Mouse (Mus musculus) midbrain, embryonic 15.5 days (tissue): ENCODE data around the gene Mthfs. TPM values are rescaled to one million over a fixed set of nuclear protein-coding genes. Genes with fewer than 3 reads are reported as not detected.

Experiments used
- ATAC-seq: fragments of 200-750 bp; cut with Nextera tagmentation; replicated peaks from 2 replicates; pipeline ENCODE4 v1.8.0; 2017; ENCODE audit warnings: moderate TSS enrichment
- H3K27ac ChIP-seq: fragments of 300-500 bp; sonication (generic); 2 replicates; pipeline ENCODE4 v1.5.1; 2015; ENCODE audit warnings: mild to moderate bottlenecking, inconsistent platforms
- H3K27me3 ChIP-seq: fragments of 300-500 bp; sonication (generic); replicated peaks from 2 replicates; pipeline ENCODE4 v1.6.1; 2015; ENCODE audit warnings: inconsistent platforms
- H3K36me3 ChIP-seq: fragments of 300-500 bp; sonication (generic); replicated peaks from 2 replicates; pipeline ENCODE4 v1.6.1; 2015; ENCODE audit warnings: inconsistent platforms
- H3K4me1 ChIP-seq: fragments of 300-500 bp; sonication (generic); 2 replicates; pipeline ENCODE4 v1.6.1; 2015; ENCODE audit warnings: inconsistent platforms
- H3K4me2 ChIP-seq: fragments of 300-500 bp; sonication (generic); 2 replicates; pipeline ENCODE4 v1.6.1; 2015; ENCODE audit warnings: inconsistent platforms, mild to moderate bottlenecking, moderate library complexity
- H3K4me3 ChIP-seq: fragments of 300-500 bp; sonication (generic); 2 replicates; pipeline ENCODE4 v1.5.1; 2015; ENCODE audit warnings: mild to moderate bottlenecking, inconsistent platforms
- H3K9ac ChIP-seq: fragments of 300-500 bp; sonication (generic); 2 replicates; pipeline ENCODE4 v1.6.1; 2015; ENCODE audit warnings: mild to moderate bottlenecking, inconsistent platforms
- H3K9me3 ChIP-seq: fragments of 300-500 bp; sonication (generic); 2 replicates; pipeline ENCODE4 v1.6.1; 2016; ENCODE audit warnings: inconsistent platforms
- WGBS: fragments of 180-500 bp; shearing (Covaris S2); methylation state at CpG from one replicate; pipeline ENCODE4 v1.1.7; 2015; ENCODE audit warnings: mixed read lengths; 5-methylcytosine and 5-hydroxymethylcytosine counted together
- polyA plus RNA-seq: library from polyadenylated mRNA; unstranded; fragments of >200 nt; fragmentation: Nextera tagmentation; extraction: Ambion mirVana; gene quantifications from 2 replicates; pipeline ENCODE4 v1.2.1, GENCODE M21; 2015

Mthfs gene
- polyA plus RNA-seq, 1 experiment from 2014 or later = 13.1 TPM

DNA sequence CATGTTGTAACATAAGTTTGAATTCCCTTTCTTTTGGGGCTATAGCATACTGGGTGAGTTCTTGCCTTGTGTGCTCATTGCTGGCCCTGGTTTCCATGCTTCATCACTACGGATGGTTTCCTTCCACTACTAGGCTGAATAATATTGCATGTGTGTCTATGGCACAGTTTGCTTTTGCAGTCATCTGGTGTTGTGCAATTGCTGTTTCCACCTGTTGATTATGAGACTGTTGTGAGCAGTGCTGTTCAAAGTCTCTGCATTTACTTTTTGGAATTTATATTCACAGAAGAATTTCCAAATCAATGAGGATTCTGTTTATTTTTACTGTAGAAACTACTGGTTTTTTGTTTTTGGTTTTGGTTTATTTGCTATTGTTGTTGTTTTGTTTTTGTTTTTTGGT is 54.1 kb downstream of the Mthfs start:
- no peak for ATAC-seq
- no peaks in the 10 kb centered on the region for H3K9me3 ChIP-seq
- H3K4me2 ChIP-seq = no peak overlapping the region
- H3K27ac ChIP-seq = no peak overlapping the region
- 98% methylated on average over 1 of the region's 1 CpGs for WGBS
- H3K27me3 ChIP-seq = no peaks in the 10 kb centered on the region
- H3K36me3 ChIP-seq = no peaks in the 10 kb centered on the region
- no peak overlapping the region for H3K9ac ChIP-seq
- H3K4me1 ChIP-seq = no peaks in the 10 kb centered on the region
- no peak overlapping the region for H3K4me3 ChIP-seq

DNA sequence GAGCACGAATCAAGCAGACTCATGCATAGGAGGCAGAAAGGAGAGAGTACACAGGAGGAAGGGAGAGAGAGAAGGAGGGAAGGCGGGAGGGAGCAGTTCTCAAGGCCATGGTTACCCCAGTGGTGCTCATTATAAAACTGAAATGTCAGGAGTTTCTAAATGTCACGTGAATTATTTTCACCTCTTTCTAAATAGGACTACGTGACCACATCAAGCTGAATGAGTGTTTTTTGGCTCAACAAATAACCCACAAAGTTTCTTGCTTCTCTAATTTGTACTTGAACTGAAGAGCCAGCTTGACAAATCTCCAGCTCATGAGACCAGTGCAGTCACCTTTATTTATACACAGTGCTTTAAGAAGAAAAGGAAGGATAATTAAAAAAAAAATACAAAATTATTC is 56.6 kb downstream of the Mthfs start:
- no peak overlapping the region for H3K9ac ChIP-seq
- H3K4me2 ChIP-seq = no peak overlapping the region
- ATAC-seq = no peak; the same call in 1 of the 2 replicates
- H3K4me1 ChIP-seq = no peaks in the 10 kb centered on the region
- no peak overlapping the region for H3K4me3 ChIP-seq
- 65% methylated on average over 4 of the region's 4 CpGs for WGBS
- H3K27me3 ChIP-seq = no peaks in the 10 kb centered on the region
- no peaks in the 10 kb centered on the region for H3K9me3 ChIP-seq
- H3K27ac ChIP-seq = no peak overlapping the region
- no peaks in the 10 kb centered on the region for H3K36me3 ChIP-seq

DNA sequence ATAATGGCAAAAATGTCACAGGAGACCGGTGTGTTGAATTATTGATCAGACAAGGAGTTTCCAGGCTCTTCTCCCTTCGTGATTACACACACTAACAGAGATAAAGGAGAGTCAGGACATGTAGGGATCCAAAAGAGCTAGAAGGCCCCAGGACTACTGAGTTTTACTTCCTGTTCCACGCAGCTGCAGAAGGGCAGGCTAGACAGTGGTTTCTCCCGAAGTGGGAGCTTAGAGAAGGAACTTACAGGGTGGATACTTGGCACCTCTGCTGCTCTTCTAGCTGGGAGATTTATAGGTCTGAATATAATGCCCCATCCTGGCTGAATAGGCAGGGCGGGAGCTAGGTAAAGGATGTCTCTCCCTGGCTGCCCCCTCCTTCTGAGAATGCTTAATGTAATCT is 57.1 kb downstream of the Mthfs start:
- Histone ChIP-seq H3K4me1 (no peaks in the 10 kb centered on the region), H3K4me3 (no peak overlapping the region), H3K27ac (no peak overlapping the region), H3K27me3 (no peaks in the 10 kb centered on the region), H3K9me3 (no peaks in the 10 kb centered on the region), H3K36me3 (no peaks in the 10 kb centered on the region), H3K9ac (no peak overlapping the region), H3K4me2 (no peak overlapping the region)
- WGBS = 59% methylated on average over 5 of the region's 5 CpGs
- 0 out of 2 replicates have a peak, but pooled peaks have one; percentile 14 for ATAC-seq

DNA sequence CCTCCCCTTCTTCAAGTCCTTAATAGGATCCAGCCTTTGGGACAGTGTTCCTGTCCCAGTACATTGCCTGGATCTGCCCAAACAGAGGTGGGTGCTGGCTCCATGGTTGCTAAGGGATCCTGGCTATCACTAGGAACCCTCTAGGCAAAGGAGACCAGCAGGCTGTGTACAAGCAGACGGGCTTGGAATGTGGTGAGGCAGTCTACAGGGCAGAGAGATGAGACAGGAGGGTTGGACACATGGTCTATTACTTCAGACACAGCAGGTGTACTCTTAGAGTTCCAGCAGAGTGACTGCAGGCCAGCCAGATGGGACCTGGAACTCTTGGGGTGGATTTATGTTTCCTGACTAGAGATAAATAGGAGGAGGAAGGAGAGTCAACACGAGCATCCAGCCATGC is 59.9 kb downstream of the Mthfs start:
- Histone ChIP-seq H3K36me3 (no peaks in the 10 kb centered on the region), H3K4me1 (no peaks in the 10 kb centered on the region), H3K9me3 (no peaks in the 10 kb centered on the region), H3K27ac (no peak overlapping the region), H3K9ac (no peak overlapping the region), H3K4me3 (no peak overlapping the region), H3K27me3 (no peaks in the 10 kb centered on the region), H3K4me2 (no peak overlapping the region)
- 78% methylated on average over 2 of the region's 2 CpGs for WGBS
- no peak for ATAC-seq

DNA sequence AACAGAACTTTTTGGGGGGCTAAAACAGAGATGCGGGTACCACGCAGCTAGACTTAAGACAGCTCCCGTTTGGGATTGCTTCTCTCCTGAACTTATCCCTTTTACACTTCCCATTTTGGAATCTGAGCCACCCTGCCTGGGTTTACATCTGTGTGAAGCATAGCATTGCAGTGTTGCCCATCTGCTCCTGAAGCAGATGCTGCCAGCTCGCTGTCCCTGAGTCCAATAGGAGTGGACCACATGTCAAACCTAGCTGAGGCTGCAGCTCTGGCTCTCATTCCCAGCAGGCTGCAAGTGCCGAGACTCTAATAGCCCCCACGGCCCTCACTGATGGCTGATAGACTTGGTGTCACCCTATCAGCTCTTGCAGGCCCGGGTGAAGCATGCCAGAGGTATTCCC is 63.3 kb downstream of the Mthfs start:
- Histone ChIP-seq H3K9ac (no peak overlapping the region), H3K4me3 (no peak overlapping the region), H3K27me3 (no peaks in the 10 kb centered on the region), H3K4me2 (no peak overlapping the region), H3K27ac (no peak overlapping the region), H3K9me3 (no peaks in the 10 kb centered on the region), H3K4me1 (no peaks in the 10 kb centered on the region), H3K36me3 (no peaks in the 10 kb centered on the region)
- 85% methylated on average over 7 of the region's 7 CpGs for WGBS
- 0 out of 2 replicates have a peak, but pooled peaks have one; percentile 32 for ATAC-seq

DNA sequence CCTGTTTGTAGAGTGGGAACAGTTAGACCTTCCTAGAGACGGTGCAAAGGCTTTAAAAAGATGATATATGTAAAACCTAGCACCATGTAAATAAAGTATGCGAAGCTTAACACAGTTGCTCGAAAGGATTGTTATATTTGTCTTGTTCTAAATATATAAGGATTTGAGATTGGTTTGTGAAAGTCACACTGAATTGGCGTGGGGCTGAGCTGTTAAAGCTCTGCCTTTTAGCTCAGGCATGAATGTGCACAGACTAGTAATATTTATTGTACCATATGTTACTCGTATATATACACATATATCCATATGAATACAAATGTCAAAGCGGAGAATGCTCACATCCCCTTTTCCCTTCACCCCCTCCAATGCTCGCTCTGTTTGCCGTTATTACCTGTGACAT is 67.7 kb downstream of the Mthfs start:
- ATAC-seq = no peak
- H3K4me1 ChIP-seq = no peaks in the 10 kb centered on the region
- no peak overlapping the region for H3K27ac ChIP-seq
- 86% methylated on average over 8 of the region's 8 CpGs for WGBS
- H3K4me3 ChIP-seq = no peak overlapping the region
- no peaks in the 10 kb centered on the region for H3K36me3 ChIP-seq
- no peak overlapping the region for H3K9ac ChIP-seq
- H3K27me3 ChIP-seq = no peaks in the 10 kb centered on the region
- H3K9me3 ChIP-seq = no peaks in the 10 kb centered on the region
- H3K4me2 ChIP-seq = no peak overlapping the region

DNA sequence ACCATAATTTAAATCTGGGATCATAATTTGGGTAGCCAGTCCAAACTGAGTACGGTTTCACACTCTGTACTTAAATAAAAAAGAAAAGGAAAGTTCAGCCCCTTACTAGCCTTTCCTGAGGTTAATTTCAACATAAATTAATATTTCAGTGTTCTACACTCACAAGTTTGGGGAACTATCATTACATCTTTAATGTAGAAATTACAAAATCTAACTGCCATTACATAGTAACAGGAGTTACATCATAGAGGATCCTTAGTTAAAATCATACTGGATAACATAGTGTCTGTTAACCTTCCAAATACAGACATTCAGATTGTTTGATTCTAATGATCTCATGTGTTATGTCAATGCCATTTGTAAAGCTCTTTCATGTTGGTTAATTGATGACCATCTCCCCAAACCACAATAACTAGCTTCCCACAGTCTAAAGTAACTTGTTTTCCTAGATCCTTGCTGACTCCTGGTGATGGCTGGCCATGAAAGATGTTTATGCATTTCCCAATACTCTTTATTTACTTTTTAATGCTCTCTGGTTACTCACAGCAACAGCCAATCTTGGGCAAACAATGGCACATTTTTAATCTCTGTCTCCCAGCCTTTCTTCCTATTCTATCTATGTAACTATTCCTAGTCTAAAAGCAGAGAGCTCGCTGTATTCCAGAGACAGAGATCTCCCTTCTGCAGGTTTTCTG is 72.0 kb downstream of the Mthfs start:
- no peak overlapping the region for H3K4me2 ChIP-seq
- WGBS = 85% methylated on average over 2 of the region's 2 CpGs
- no peak overlapping the region for H3K27ac ChIP-seq
- no peak overlapping the region for H3K9ac ChIP-seq
- H3K4me3 ChIP-seq = no peak overlapping the region
- no peaks in the 10 kb centered on the region for H3K4me1 ChIP-seq
- H3K9me3 ChIP-seq = no peaks in the 10 kb centered on the region
- no peak for ATAC-seq
- H3K27me3 ChIP-seq = no peaks in the 10 kb centered on the region
- no peaks in the 10 kb centered on the region for H3K36me3 ChIP-seq

DNA sequence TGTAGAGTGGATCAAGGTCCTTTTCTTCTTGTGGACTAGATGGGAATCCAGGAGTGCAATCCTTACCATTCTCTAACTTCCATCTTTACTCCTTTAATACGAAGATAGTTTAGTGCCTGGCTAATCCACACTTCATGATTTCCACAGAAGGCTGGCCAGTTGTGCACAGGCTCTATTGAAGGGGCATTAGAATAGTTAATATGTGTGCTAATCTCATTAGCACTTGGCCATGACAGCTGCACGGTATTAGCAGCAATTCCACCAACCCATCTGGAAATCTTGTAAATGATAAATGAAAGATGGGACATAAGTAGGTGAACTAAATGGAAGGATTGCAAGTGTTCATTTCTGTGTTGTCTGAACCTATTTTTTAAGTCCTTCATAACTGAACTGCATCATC is 77.6 kb downstream of the Mthfs start:
- Histone ChIP-seq H3K36me3 (no peaks in the 10 kb centered on the region), H3K27me3 (no peaks in the 10 kb centered on the region), H3K4me2 (no peak overlapping the region), H3K9ac (no peak overlapping the region), H3K4me1 (no peaks in the 10 kb centered on the region), H3K9me3 (no peaks in the 10 kb centered on the region), H3K27ac (no peak overlapping the region), H3K4me3 (no peak overlapping the region)
- WGBS = 29% methylated on average over 2 of the region's 2 CpGs
- no peak for ATAC-seq

DNA sequence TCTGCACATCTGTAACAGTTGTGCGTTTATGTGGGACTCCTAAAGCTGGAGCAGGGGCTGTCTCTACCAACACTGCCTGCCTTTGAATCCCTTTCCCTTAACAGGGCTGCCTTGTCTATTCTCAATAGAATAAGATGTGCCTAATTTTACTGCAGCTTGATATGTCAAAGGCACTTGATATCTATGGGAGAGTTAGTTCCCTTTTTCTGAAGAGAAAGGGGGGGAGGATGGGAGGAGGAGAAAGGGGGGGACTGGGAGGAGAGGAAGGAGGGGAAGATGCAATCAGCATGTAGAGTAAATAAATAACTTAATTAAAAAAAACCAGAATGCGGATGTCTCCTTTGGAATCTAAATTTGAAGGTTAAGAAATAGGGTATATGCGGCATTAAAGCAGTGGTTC is 82.9 kb downstream of the Mthfs start:
- H3K9ac ChIP-seq = no peak overlapping the region
- WGBS = 89% methylated on average over 3 of the region's 3 CpGs
- no peak for ATAC-seq

DNA sequence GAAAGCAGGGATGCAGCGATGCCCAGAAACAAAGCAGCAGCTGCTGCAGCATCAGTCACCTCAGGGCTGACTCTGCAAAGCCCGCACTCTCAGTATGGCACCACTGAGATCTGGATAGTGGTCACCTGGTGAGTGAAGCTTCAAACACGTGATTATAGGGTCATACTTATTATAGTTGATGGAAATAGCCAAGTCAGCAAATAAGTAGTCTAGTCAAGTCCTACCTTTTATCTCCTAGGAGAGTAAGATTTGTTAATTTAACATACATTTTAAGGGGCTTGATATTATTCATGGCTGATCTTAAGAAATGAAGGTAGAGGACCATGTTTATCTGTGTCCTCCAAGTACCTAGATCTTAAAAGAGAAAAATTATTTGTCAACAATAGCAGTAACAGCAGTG is 83.6 kb downstream of the Mthfs start:
- H3K27me3 ChIP-seq = no peaks in the 10 kb centered on the region
- H3K9ac ChIP-seq = no peak overlapping the region
- no peaks in the 10 kb centered on the region for H3K4me1 ChIP-seq
- no peak overlapping the region for H3K27ac ChIP-seq
- no peak overlapping the region for H3K4me2 ChIP-seq
- H3K4me3 ChIP-seq = no peak overlapping the region
- H3K36me3 ChIP-seq = no peaks in the 10 kb centered on the region
- 58% methylated on average over 3 of the region's 3 CpGs for WGBS
- H3K9me3 ChIP-seq = no peaks in the 10 kb centered on the region
- ATAC-seq = no peak

More for the DNA sequence above, 82.9 kb downstream of the Mthfs start:
- H3K27me3 ChIP-seq = no peaks in the 10 kb centered on the region
- no peaks in the 10 kb centered on the region for H3K4me1 ChIP-seq
- H3K36me3 ChIP-seq = no peaks in the 10 kb centered on the region
- H3K4me3 ChIP-seq = no peak overlapping the region
- no peak overlapping the region for H3K4me2 ChIP-seq
- no peak overlapping the region for H3K27ac ChIP-seq
- no peaks in the 10 kb centered on the region for H3K9me3 ChIP-seq

DNA sequence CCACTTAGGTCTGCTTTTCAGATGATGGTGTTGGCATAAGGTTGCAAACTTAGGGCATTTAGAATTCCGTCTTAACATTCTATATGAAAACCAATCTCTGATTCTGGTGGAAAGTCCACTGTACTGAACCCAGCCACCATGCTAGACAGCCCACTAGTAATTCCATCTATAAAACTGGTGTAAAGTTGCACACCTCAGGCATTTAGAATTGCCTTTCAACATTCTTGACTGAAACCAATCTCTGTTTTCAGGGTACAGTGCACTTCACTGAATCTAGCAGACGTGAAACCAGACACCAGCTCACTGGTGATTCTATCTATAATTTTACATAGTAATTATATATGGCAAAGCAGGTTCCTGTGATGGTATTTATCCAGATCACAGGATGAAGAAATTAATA is 95.2 kb downstream of the Mthfs start:
- no peak overlapping the region for H3K4me3 ChIP-seq
- H3K27ac ChIP-seq = no peak overlapping the region
- H3K4me2 ChIP-seq = no peak overlapping the region
- no peaks in the 10 kb centered on the region for H3K36me3 ChIP-seq
- ATAC-seq = no peak
- H3K4me1 ChIP-seq = no peaks in the 10 kb centered on the region
- H3K9me3 ChIP-seq = no peaks in the 10 kb centered on the region
- no peaks in the 10 kb centered on the region for H3K27me3 ChIP-seq
- no peak overlapping the region for H3K9ac ChIP-seq
- WGBS = 84% methylated on average over 2 of the region's 2 CpGs

DNA sequence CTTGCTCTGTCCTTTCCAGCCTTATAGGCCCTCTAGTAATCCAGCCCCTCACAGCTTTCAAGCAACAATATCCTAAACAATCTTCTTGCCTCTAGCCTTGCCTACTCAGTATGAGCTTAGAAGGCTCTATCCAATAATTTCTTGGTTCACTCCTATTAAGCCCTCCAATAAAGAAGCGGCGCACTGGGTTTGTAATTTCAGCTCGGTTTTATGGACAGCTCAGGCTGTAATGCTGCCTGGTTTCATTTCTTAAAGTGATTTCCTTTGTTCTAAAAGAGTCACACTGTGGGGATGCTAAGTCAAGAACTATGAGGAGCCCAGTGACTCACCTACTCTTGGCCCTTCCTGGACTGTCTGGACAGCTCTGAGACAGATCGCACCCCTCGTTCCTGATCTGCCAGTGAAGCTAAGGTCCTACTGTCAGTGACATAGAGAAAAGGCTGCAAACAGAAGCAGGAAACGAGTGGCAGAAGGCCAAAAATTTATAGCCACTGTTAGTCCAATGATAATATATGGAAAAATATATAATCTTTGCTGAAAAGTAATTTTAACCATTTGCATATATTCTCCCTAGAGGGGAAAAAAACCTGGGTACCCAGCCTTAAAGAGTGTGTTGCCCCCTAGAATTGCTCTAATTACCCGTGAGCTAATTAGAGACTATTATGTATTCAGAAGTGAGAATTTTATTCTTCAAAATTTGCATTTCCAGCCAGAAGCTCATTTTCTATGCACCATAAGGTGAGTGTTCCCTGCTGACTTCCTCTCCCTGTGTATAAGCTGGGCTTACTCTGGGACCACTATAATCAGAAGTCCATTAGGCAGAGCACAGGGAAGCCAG is 98.1 kb downstream of the Mthfs start:
- WGBS = 81% methylated on average over 7 of the region's 7 CpGs
- Histone ChIP-seq H3K4me3 (no peak overlapping the region), H3K27ac (no peak overlapping the region), H3K27me3 (no peaks in the 10 kb centered on the region), H3K4me1 (no peaks in the 10 kb centered on the region), H3K9ac (no peak overlapping the region), H3K36me3 (no peaks in the 10 kb centered on the region), H3K9me3 (no peaks in the 10 kb centered on the region), H3K4me2 (no peak overlapping the region)
- 0 out of 2 replicates have a peak, but pooled peaks have one; percentile 50 for ATAC-seq

DNA sequence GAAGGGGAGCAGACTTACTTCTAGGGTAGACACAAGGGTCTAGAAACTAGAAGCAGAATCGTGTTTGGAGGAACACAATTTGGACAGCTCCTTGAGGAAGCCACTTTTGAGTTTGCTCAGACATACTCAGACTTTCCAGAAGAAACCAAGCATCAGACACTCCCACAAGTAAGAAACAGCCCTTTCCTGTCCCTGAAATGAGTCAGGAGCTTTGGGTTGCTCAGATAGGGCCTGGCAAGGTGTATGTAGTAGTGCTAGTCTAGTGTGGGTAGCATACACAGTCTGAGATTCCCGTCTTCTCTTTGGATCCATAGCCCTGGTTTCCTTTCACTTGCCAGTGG is 98.7 kb downstream of the Mthfs start:
- no peak for ATAC-seq
- no peak overlapping the region for H3K9ac ChIP-seq
- no peak overlapping the region for H3K4me3 ChIP-seq
- H3K4me1 ChIP-seq = no peaks in the 10 kb centered on the region
- no peaks in the 10 kb centered on the region for H3K36me3 ChIP-seq
- H3K9me3 ChIP-seq = no peaks in the 10 kb centered on the region
- no peaks in the 10 kb centered on the region for H3K27me3 ChIP-seq
- H3K4me2 ChIP-seq = no peak overlapping the region
- WGBS = 80% methylated on average over 2 of the region's 2 CpGs
- H3K27ac ChIP-seq = no peak overlapping the region
